Mouse (Mus musculus) limb, embryonic 12.5 days (tissue): ENCODE measurements around the gene Arhgap23. TPM values are rescaled to one million over a fixed set of nuclear protein-coding genes. Genes with fewer than 3 reads are reported as not detected.

Source experiments
- ATAC-seq: fragments of 200-750 bp; cut with Nextera tagmentation; 2 replicates; pipeline ENCODE4 v1.8.0; 2017; ENCODE audit warnings: low read depth, moderate TSS enrichment; ENCODE audit not compliant: insufficient number of reproducible peaks, insufficient read depth, low FRiP score, low TSS enrichment
- H3K27ac ChIP-seq: fragments of 300-500 bp; sonication (generic); 2 replicates; pipeline ENCODE4 v1.5.1; 2016; ENCODE audit warnings: mild to moderate bottlenecking, moderate library complexity
- H3K27me3 ChIP-seq: fragments of 300-500 bp; sonication (generic); 2 replicates; pipeline ENCODE4 v1.6.1; 2016; ENCODE audit warnings: mild to moderate bottlenecking, moderate library complexity
- H3K36me3 ChIP-seq: fragments of 300-500 bp; sonication (generic); 2 replicates; pipeline ENCODE4 v1.6.1; 2016; ENCODE audit warnings: mild to moderate bottlenecking, moderate library complexity
- H3K4me1 ChIP-seq: fragments of 300-500 bp; sonication (generic); replicated peaks from 2 replicates; pipeline ENCODE4 v1.6.1; 2016
- H3K4me2 ChIP-seq: fragments of 300-500 bp; sonication (generic); 2 replicates; pipeline ENCODE4 v1.6.1; 2016; ENCODE audit warnings: mild to moderate bottlenecking, moderate library complexity
- H3K4me3 ChIP-seq: fragments of 300-500 bp; sonication (generic); replicated peaks from 2 replicates; pipeline ENCODE4 v1.5.1; 2016; ENCODE audit warnings: mild to moderate bottlenecking
- H3K9ac ChIP-seq: fragments of 300-500 bp; sonication (generic); replicated peaks from 2 replicates; pipeline ENCODE4 v1.6.1; 2016; ENCODE audit warnings: mild to moderate bottlenecking, moderate library complexity
- H3K9me3 ChIP-seq: fragments of 300-500 bp; sonication (generic); 2 replicates; pipeline ENCODE4 v1.6.1; 2016; ENCODE audit warnings: mild to moderate bottlenecking, moderate library complexity
- WGBS: fragments of 180-500 bp; shearing (Covaris S2); methylation state at CpG from one replicate; pipeline ENCODE4 v1.1.7; 2016; 5-methylcytosine and 5-hydroxymethylcytosine counted together
- polyA plus RNA-seq: library from polyadenylated mRNA; unstranded; fragments of >200 nt; fragmentation: Nextera tagmentation; extraction: Ambion mirVana; gene quantifications from 2 replicates; pipeline ENCODE4 v1.2.1, GENCODE M21; 2016

Gene Arhgap23
- polyA plus RNA-seq, 1 experiment from 2014 or later, result 7.4 TPM

- Histone ChIP-seq H3K9ac (no peak overlapping the region), H3K36me3 (no peaks in the 10 kb centered on the region), H3K9me3 (no peaks in the 10 kb centered on the region), H3K4me3 (no peak overlapping the region), H3K4me2 (no peak overlapping the region), H3K27ac (no peak overlapping the region), H3K27me3 (peaks cover 95% of the 10 kb centered on the region), H3K4me1 (peaks cover 27% of the 10 kb centered on the region)
- ATAC-seq, result no peak
- 85% methylated on average over 9 of the region's 9 CpGs for WGBS
Observed at GRCm38 (mm10) chr11:97543883-97544282, 128.6 kb downstream of the Arhgap23 start.

GRCm38 (mm10) chr11:97545808-97546560 is 130.7 kb downstream of the Arhgap23 start:
- peaks cover 21% of the 10 kb centered on the region for H3K4me1 ChIP-seq
- H3K9ac ChIP-seq, result peak overlapping the region; percentile 61; the same call in 1 of the 2 replicates

GRCm38 (mm10) chr11:97546804-97547411 is 131.6 kb downstream of the Arhgap23 start:
- Histone ChIP-seq H3K27ac (no peak overlapping the region), H3K4me2 (peak overlapping the region; percentile 100)
- ATAC-seq, result no peak

More at GRCm38 (mm10) chr11:97545808-97546560, 130.7 kb downstream of the Arhgap23 start:
- H3K36me3 ChIP-seq, result no peaks in the 10 kb centered on the region
- H3K27ac ChIP-seq, result no peak overlapping the region
- no peak for ATAC-seq
- peak overlapping the region; percentile 100 for H3K4me2 ChIP-seq
- H3K9me3 ChIP-seq, result no peaks in the 10 kb centered on the region
- 2% methylated on average over 26 of the region's 26 CpGs for WGBS
- H3K4me3 ChIP-seq, result peak overlapping the region; percentile 65
- H3K27me3 ChIP-seq, result peaks cover 99% of the 10 kb centered on the region

GRCm38 (mm10) chr11:97547957-97548706 is 132.8 kb downstream of the Arhgap23 start:
- Histone ChIP-seq H3K36me3 (no peaks in the 10 kb centered on the region), H3K27me3 (peaks cover 100% of the 10 kb centered on the region), H3K4me3 (no peak overlapping the region), H3K9ac (no peak overlapping the region), H3K9me3 (no peaks in the 10 kb centered on the region), H3K4me1 (peaks cover 24% of the 10 kb centered on the region), H3K27ac (no peak overlapping the region), H3K4me2 (no peak overlapping the region)
- WGBS, result 61% methylated on average over 12 of the region's 12 CpGs
- no peak for ATAC-seq

More at GRCm38 (mm10) chr11:97546804-97547411, 131.6 kb downstream of the Arhgap23 start:
- Histone ChIP-seq H3K4me1 (peaks cover 26% of the 10 kb centered on the region), H3K36me3 (no peaks in the 10 kb centered on the region), H3K9ac (peak overlapping the region; percentile 61), H3K4me3 (peak overlapping the region; percentile 65), H3K9me3 (no peaks in the 10 kb centered on the region), H3K27me3 (peaks cover 100% of the 10 kb centered on the region)
- under 1% methylated on average over 51 of the region's 73 CpGs for WGBS

- WGBS, result 48% methylated on average over 8 of the region's 8 CpGs
- Histone ChIP-seq H3K4me2 (no peak overlapping the region), H3K4me1 (peaks cover 24% of the 10 kb centered on the region), H3K36me3 (no peaks in the 10 kb centered on the region), H3K9me3 (no peaks in the 10 kb centered on the region), H3K27ac (no peak overlapping the region), H3K9ac (no peak overlapping the region), H3K4me3 (no peak overlapping the region), H3K27me3 (peaks cover 100% of the 10 kb centered on the region)
- ATAC-seq, result no peak
Observed at GRCm38 (mm10) chr11:97548757-97549156, 133.4 kb downstream of the Arhgap23 start.

Other genes starting within 250 kb of the Arhgap23 start
- 60.2 and 62.7 TPM in 2 replicates for gene Kpnb1, start 227.7 kb upstream of the Arhgap23 start, polyA plus RNA-seq
- gene Npepps, start 134.9 kb upstream of the Arhgap23 start, polyA plus RNA-seq, result 81.1 and 85.8 TPM in 2 replicates
- gene Mrpl45, start 99.8 kb upstream of the Arhgap23 start, polyA plus RNA-seq, result 51.2 and 53.5 TPM in 2 replicates
- gene Gpr179, start 63.5 kb upstream of the Arhgap23 start, polyA plus RNA-seq, result 0.05 and 0.14 TPM in 2 replicates
- 5.1 and 5.5 TPM in 2 replicates for gene Socs7, start 53.0 kb upstream of the Arhgap23 start, polyA plus RNA-seq
- 0.36 and 1.4 TPM in 2 replicates for gene 4933428G20Rik, start 84.8 kb downstream of the Arhgap23 start, polyA plus RNA-seq
- 0.27 and 0.79 TPM in 2 replicates for gene Srcin1, start 160.7 kb downstream of the Arhgap23 start, polyA plus RNA-seq
- gene Epop, start 214.2 kb downstream of the Arhgap23 start, polyA plus RNA-seq, result 16.4 and 16.9 TPM in 2 replicates
- gene Mllt6, start 247.9 kb downstream of the Arhgap23 start, polyA plus RNA-seq, result 2.8 and 2.9 TPM in 2 replicates